Mouse (Mus musculus): ENCODE data around the gene Tle2. TPM values are rescaled to one million over a fixed set of nuclear protein-coding genes. Genes with fewer than 3 reads are reported as not detected.
A peak's percentile ranks its signal among the peaks of the same experiment; 100 is the strongest.

Tle2 gene
- polyA plus RNA-seq, 1 experiment from 2014 or later: 30.8 TPM

DNA sequence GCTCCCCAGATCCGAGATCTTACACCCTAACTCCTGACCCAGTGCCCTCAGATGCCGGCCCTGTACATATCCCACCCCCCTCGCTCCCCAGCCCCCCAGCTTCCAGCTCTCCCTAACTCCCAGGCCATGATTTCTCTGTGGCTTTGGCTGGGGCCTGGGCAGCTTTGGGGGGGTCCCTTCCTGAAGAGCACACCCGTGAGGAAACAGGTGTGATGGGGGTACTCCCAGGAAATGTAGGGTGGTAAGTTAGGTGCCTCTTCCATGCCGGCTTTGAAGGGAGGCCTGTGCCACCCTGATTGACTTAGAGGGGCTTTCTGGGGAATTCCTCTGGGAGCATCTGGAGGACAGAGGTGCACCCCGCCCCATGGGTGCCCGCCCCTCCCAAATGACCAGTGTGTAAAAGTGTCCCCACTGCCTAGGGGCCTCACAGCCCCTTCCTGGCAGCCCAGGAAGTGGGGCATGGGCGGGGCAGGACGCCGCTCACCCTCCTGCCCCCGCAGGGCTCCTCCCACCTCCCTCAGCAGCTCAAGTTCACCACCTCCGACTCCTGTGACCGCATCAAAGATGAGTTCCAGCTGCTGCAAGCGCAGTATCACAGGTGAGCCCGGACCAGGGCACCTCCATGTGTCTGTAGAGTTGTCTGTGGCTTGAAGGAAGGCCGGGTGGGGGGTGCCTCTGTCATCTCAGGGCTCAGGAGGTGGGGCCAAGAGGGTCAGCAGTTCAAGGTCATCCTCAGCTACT is 13.5 kb upstream of the Tle2 start:
- H3K4me3 ChIP-seq (replicated peaks; ENCODE audit: low read depth, low read length): peak overlapping the region; percentile 89
- no peaks in the 10 kb centered on the region for H3K9me3 ChIP-seq (replicated peaks; ENCODE audit: low read length)
- ATAC-seq (replicated peaks; ENCODE audit: low FRiP score, low read depth) (peak; percentile 14), DNase-seq (ENCODE audit: low spot score) (peak; percentile 67)
- no peak for TF ChIP-seq CTCF (IDR thresholded peaks at IDR 0.05; ENCODE audit: low read depth)
- WGBS: 8% methylated on average over 16 of the region's 16 CpGs
- peaks cover 14% of the 10 kb centered on the region; the same call in 1 of the 2 replicates for H3K36me3 ChIP-seq (ENCODE audit: insufficient read depth, low read length)
- no peaks in the 10 kb centered on the region for H3K27me3 ChIP-seq (ENCODE audit: insufficient read depth, low read length)
- H3K9ac ChIP-seq (ENCODE audit: low read depth, low read length): peak overlapping the region; percentile 99
- H3K4me2 ChIP-seq (ENCODE audit: low read length): peak overlapping the region; percentile 82
- peaks cover 23% of the 10 kb centered on the region for H3K4me1 ChIP-seq (replicated peaks; ENCODE audit: insufficient read depth, low read length)
- H3K27ac ChIP-seq: peak overlapping the region; percentile 96

- whole genome bisulfite sequencing: 68% methylated on average over 6 of the region's 6 CpGs
- Histone ChIP-seq H3K36me3 (ENCODE audit: insufficient read depth, low read length) (peaks cover 23% of the 10 kb centered on the region; the same call in 1 of the 2 replicates), H3K4me3 (replicated peaks; ENCODE audit: low read depth, low read length) (no peak overlapping the region), H3K9ac (ENCODE audit: low read depth, low read length) (no peak overlapping the region), H3K9me3 (replicated peaks; ENCODE audit: low read length) (no peaks in the 10 kb centered on the region), H3K27me3 (ENCODE audit: insufficient read depth, low read length) (no peaks in the 10 kb centered on the region), H3K4me2 (ENCODE audit: low read length) (peak overlapping the region; percentile 1; the same call in 1 of the 2 replicates), H3K4me1 (replicated peaks; ENCODE audit: insufficient read depth, low read length) (peaks cover 23% of the 10 kb centered on the region), H3K27ac (no peak overlapping the region)
- no peak for DNase-seq (ENCODE audit: low spot score)
- TF ChIP-seq CTCF (IDR thresholded peaks at IDR 0.05; ENCODE audit: low read depth): no peak
- no peak for ATAC-seq (replicated peaks; ENCODE audit: low FRiP score, low read depth)
Observed at GRCm38 (mm10) chr10:81562411-81562810, 11.9 kb upstream of the Tle2 start.

- H3K36me3 ChIP-seq (ENCODE audit: insufficient read depth, low read length): peaks cover 23% of the 10 kb centered on the region; the same call in 1 of the 2 replicates
- 0 out of 2 replicates have a peak overlapping the region, but pooled peaks have one; percentile 43 for H3K9ac ChIP-seq (ENCODE audit: low read depth, low read length)
- H3K4me3 ChIP-seq (replicated peaks; ENCODE audit: low read depth, low read length): 0 out of 2 replicates have a peak overlapping the region, but pooled peaks have one; percentile 23
- H3K27me3 ChIP-seq (ENCODE audit: insufficient read depth, low read length): no peaks in the 10 kb centered on the region
- peak overlapping the region; percentile 79 for H3K27ac ChIP-seq
- 36% methylated on average over 6 of the region's 6 CpGs for WGBS
- no peaks in the 10 kb centered on the region for H3K9me3 ChIP-seq (replicated peaks; ENCODE audit: low read length)
- peak overlapping the region; percentile 54; the same call in 1 of the 2 replicates for H3K4me2 ChIP-seq (ENCODE audit: low read length)
- peaks cover 26% of the 10 kb centered on the region for H3K4me1 ChIP-seq (replicated peaks; ENCODE audit: insufficient read depth, low read length)
- ATAC-seq (replicated peaks; ENCODE audit: low FRiP score, low read depth) (no peak), DNase-seq (ENCODE audit: low spot score) (no peak)
- TF ChIP-seq CTCF (IDR thresholded peaks at IDR 0.05; ENCODE audit: low read depth): no peak
Observed at GRCm38 (mm10) chr10:81563481-81563880, 10.9 kb upstream of the Tle2 start.

DNA sequence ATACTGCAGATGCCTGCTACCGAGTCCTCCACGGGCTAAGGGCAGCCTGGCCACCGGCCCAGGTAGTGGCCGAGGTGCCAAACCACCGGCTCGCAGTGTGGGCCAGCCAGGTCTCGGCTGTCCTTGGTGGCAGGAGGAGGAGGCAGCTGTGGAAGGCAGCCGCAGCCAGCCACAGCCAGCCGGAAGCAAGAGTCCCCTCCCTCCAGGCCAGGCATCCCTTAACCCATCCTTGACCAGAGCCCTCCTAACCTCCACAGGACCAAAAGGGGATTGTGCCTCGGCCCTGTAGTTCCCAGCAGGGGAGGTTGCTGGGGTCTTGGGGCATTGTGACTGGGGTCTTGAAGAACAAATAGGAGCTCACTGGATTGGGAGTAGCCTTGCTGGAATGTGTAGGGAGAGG is 10.1 kb upstream of the Tle2 start:
- 0 out of 2 replicates have a peak overlapping the region, but pooled peaks have one; percentile 43 for H3K9ac ChIP-seq (ENCODE audit: low read depth, low read length)
- H3K9me3 ChIP-seq (replicated peaks; ENCODE audit: low read length): no peaks in the 10 kb centered on the region
- H3K36me3 ChIP-seq (ENCODE audit: insufficient read depth, low read length): peaks cover 23% of the 10 kb centered on the region; the same call in 1 of the 2 replicates
- 4% methylated on average over 10 of the region's 10 CpGs for WGBS
- peaks cover 33% of the 10 kb centered on the region for H3K4me1 ChIP-seq (replicated peaks; ENCODE audit: insufficient read depth, low read length)
- H3K4me3 ChIP-seq (replicated peaks; ENCODE audit: low read depth, low read length): peak overlapping the region; percentile 23; the same call in 1 of the 2 replicates
- DNase-seq (ENCODE audit: low spot score): peak; percentile 82
- ATAC-seq (replicated peaks; ENCODE audit: low FRiP score, low read depth): peak; percentile 44
- H3K4me2 ChIP-seq (ENCODE audit: low read length): peak overlapping the region; percentile 54
- H3K27me3 ChIP-seq (ENCODE audit: insufficient read depth, low read length): no peaks in the 10 kb centered on the region
- H3K27ac ChIP-seq: peak overlapping the region; percentile 79
- TF ChIP-seq CTCF (IDR thresholded peaks at IDR 0.05; ENCODE audit: low read depth): no peak

DNA sequence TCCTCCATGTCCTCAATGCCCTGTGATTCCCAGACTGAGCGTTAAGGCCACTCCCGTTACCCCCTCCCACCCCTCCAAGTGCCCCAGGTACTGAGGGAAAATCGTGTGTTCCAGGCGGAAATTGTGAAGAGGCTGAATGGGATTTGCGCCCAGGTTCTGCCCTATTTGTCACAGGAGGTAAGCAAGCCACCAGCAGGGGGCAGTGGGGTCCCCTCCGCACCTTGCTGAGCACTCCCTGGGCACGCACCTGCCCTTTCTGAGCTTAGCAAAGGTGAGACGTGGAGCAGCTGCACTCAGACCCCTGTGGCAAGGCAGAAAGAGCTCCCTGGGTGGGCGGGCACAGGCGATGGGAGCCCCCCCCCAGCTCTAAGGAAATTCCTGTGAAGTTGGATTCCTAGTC is 9.6 kb upstream of the Tle2 start:
- Histone ChIP-seq H3K4me3 (replicated peaks; ENCODE audit: low read depth, low read length) (no peak overlapping the region), H3K9ac (ENCODE audit: low read depth, low read length) (no peak overlapping the region), H3K9me3 (replicated peaks; ENCODE audit: low read length) (no peaks in the 10 kb centered on the region), H3K27ac (peak overlapping the region; percentile 79; the same call in 1 of the 2 replicates), H3K27me3 (ENCODE audit: insufficient read depth, low read length) (no peaks in the 10 kb centered on the region), H3K4me2 (ENCODE audit: low read length) (peak overlapping the region; percentile 54; the same call in 1 of the 2 replicates), H3K36me3 (ENCODE audit: insufficient read depth, low read length) (peaks cover 23% of the 10 kb centered on the region; the same call in 1 of the 2 replicates), H3K4me1 (replicated peaks; ENCODE audit: insufficient read depth, low read length) (peaks cover 33% of the 10 kb centered on the region)
- DNase-seq (ENCODE audit: low spot score) (peak; percentile 64), ATAC-seq (replicated peaks; ENCODE audit: low FRiP score, low read depth) (no peak)
- TF ChIP-seq CTCF (IDR thresholded peaks at IDR 0.05; ENCODE audit: low read depth): peak; percentile 76
- 36% methylated on average over 10 of the region's 10 CpGs for WGBS

GRCm38 (mm10) chr10:81565257-81566228 is 8.8 kb upstream of the Tle2 start:
- DNase-seq (ENCODE audit: low spot score) (no peak), ATAC-seq (replicated peaks; ENCODE audit: low FRiP score, low read depth) (no peak)
- no peak overlapping the region for H3K4me3 ChIP-seq (replicated peaks; ENCODE audit: low read depth, low read length)
- H3K9ac ChIP-seq (ENCODE audit: low read depth, low read length): no peak overlapping the region
- no peak overlapping the region for H3K27ac ChIP-seq
- 55% methylated on average over 20 of the region's 20 CpGs for WGBS
- H3K4me1 ChIP-seq (replicated peaks; ENCODE audit: insufficient read depth, low read length): peaks cover 33% of the 10 kb centered on the region
- H3K4me2 ChIP-seq (ENCODE audit: low read length): no peak overlapping the region
- H3K9me3 ChIP-seq (replicated peaks; ENCODE audit: low read length): no peaks in the 10 kb centered on the region
- peaks cover 23% of the 10 kb centered on the region; the same call in 1 of the 2 replicates for H3K36me3 ChIP-seq (ENCODE audit: insufficient read depth, low read length)
- no peak for TF ChIP-seq CTCF (IDR thresholded peaks at IDR 0.05; ENCODE audit: low read depth)
- no peaks in the 10 kb centered on the region for H3K27me3 ChIP-seq (ENCODE audit: insufficient read depth, low read length)
